Mouse (Mus musculus): ENCODE results near the gene Uso1.

- TF ChIP-seq POLR2A (IDR thresholded peaks at IDR 0.05; ENCODE audit: low read depth, low read length) (no peak), CTCF (IDR thresholded peaks at IDR 0.05; ENCODE audit: extremely low read depth, insufficient read length, insufficient replicate concordance, low read depth, low read length) (no peak)
These were observed 7.6 kb upstream of the Uso1 start for GRCm38 (mm10) chr5:92130040-92130682.

Data from small intestine, adult 2 months (tissue).